Mouse (Mus musculus) ovary, adult 10 weeks (tissue): ENCODE measurements around the gene Pan2. TPM values are rescaled to one million over a fixed set of nuclear protein-coding genes. Genes with fewer than 3 reads are reported as not detected.

Source experiments
- polyA plus RNA-seq: library from polyadenylated mRNA; stranded (reverse); fragments of 350-450 nt; fragmentation: Illumina TruSeq; extraction: RNeasy Lipid Tissue Mini Kit (QIAGEN cat#74804); gene quantifications from one replicate; pipeline ENCODE4 v1.2.3, GENCODE M21; 2014

Pan2 gene
- 7.2 TPM for polyA plus RNA-seq

DNA sequence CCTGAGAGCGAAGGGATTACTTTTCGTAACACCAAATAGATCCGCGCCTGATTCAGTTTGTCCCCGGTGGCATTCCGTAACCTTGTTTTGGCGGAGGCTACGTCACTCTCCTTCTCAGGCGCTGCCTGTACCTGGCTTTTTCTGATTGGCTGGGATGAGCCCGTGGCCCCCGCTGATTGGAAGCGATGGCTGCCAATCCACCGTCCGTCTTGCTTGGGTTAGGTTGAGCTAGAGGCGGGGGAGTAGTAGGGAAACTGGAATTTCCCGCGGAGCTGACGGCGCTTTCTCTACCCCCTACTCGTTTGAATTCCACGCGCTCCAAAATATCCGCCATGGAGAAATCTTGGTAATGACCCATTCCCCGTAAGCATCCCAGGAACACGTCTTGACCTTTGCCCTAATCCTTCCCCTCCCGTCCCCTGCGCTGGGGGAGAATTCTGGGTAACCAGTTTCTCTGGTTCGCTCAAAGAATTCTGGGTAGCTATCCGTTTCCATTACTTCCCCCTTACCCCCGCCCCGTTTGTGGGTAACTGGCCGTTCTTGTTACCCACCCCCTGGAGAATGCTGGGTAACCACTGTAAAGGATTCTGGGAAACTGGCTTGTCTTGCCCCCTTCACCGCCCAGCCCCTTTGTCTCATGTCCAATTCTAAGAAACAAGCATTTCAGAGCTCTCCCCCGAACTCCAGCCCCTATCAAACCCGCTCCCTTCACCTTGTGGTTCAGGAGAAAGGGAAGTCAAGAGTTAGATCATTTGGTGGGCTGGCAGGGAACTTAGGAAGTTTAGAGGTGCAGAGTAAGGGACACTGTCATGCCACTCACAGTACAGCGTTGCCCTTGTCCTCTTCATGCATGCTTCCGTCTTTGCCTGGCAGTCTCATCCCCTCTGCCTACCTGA is at the start of gene Pan2:
Gene Pan2 (plus strand): TSS at position 210 of the 896 bp plus-strand sequence.

DNA sequence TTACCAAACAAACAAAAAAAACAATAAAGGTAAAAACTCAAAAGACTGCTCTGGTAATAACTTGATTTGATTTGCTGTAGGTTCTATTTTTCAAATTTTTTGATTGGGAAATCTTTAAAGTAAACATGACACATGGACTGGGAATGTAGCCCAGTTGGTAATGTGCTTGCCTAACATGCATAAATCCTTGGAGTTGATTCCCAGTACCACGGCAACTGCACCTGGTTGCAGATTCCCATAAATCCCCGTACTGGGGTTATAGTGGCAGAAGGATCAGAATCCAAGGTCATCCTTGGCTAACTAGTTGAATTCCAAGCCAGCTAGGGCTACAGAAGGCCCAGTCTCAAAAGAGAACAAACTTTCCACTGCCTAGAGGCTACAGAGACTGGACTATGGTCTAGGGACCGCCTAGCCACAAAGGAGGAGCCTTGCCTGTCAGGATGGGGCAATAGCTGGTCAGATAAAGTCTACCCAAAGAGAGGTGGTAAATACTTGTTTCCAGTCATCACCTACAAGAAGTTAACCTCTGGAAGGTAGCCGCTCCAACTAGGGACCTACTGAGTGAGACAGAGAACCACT is 49.4 kb upstream of the Pan2 start, which contains the start of gene Apon:
Gene Apon (plus strand): TSS at position 420 of the 579 bp plus-strand sequence.

DNA sequence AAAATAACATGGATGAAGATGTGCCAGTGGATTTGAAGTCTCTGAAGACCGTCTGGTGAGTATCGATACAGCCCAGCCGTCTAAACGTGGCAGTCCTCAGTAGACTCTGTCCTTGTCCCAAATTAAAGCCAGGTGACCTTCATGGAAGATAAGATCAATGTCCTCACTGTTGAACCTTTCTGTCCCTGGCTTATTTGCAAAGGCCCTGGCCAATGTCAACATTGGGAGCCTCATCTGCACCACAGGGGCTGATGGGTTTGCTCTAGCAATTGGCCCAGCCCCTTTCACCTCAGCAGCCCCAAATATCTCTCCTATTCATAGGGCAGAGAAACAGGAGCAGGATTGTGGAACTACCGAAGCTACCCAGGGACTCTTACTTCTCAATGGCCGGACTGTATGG is 34.8 kb upstream of the Pan2 start, which contains the start of gene Apof:
Gene Apof (plus strand): TSS at position 301 of the 400 bp plus-strand sequence.

DNA sequence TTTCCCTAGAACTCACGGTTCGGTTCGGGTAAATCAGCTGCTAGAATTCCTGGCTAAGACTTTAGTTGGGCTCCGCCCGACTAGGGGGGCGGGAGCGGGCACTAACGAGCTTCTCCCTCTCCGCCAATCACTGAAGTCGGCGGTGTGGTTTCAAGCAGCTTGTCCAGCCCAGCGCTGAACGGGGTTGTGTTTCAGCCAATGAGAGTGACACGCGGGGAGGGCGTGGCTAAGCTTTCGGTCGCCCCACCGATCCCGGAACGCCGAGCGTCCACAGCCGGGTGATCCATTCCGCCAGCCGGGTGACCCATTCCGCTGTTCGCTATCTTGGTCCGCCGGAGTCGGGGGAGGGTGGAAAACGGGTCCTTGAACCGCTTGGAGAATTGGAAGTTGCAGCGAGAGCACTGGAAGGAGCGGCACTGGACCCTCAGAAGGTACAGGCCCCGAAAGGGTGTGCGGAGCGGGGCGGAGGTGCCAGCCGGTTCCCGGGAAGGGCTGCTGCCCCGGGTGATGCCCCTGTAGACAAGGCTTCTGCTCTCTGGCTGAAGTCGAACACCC is 32.8 kb upstream of the Pan2 start, which contains the start of gene Stat2:
Gene Stat2 (plus strand): TSS at position 273 of the 555 bp plus-strand sequence.

DNA sequence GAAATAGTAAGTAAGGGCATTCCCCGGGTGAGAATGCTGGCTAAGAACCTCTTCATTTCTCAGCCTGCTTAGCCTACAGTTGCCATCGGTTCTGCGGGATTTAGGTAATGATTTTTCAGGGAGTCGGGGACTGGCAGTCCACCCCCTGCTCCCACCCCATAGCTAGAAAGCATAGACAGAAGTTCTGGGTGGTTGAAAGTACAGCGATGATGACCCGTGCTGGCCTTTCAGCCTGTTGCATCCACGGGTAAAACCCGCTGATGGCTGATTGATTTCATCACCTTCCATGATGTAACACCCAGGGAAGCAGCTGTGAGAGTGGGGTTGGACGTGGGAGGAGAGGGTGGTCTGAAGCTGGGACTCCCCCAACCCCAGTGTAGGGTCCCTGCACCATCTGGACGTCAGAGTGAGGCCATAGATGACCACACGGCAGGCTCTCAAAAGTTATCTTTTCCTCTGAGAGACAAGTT is 4.4 kb upstream of the Pan2 start, which contains the start of gene Il23a:
Gene Il23a (minus strand): TSS at position 51 of the 470 bp plus-strand sequence.

DNA sequence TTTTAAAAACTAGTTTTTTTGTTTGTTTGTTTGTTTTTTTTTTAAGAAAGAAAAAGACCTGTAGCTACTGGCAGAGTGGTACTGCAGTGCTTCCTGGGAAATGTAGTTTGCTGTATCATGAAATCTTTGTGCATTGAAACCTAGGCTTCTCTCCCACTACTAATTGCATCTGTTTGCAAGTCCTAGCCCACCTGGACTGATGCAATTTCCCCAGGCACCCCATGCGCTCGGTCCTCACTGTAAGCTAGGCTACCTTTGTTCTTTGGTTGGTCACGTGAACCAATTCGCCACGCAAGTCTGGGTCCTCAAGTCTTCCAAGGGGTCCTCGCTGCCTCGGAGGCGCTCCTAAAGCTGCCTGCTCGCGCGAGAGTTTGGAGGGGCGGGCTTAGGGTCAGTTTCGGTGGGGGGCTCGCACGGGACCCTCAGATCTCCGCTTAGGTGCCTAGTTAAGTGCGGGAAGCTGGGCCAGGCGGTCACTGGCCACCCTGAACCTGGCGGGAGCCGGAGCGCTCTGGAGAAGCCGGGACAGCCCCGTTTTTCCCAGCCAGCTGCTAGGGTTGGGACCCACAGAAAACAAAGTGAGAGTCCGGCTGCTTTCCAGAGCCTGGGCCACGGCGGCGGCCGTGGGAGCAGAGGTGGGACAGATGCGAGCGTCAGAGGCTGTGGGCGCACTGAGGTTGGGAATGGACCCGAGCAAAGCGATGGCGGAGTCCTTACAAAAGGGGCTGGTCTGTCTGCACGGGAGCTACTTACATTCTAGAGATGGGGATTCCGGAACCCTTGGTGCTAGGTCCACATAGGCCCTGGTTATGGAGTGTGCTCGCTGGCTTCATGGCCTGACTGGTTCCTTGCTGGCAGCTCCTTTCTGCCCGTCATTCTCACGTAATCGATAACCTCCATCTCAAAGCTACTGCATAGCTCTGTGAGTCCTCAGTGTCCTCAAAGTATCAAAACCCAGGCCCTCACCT is 19.3 kb downstream of the Pan2 start, which contains the start of gene Cnpy2:
Gene Cnpy2 (plus strand): TSS at position 319 of the 968 bp plus-strand sequence.

DNA sequence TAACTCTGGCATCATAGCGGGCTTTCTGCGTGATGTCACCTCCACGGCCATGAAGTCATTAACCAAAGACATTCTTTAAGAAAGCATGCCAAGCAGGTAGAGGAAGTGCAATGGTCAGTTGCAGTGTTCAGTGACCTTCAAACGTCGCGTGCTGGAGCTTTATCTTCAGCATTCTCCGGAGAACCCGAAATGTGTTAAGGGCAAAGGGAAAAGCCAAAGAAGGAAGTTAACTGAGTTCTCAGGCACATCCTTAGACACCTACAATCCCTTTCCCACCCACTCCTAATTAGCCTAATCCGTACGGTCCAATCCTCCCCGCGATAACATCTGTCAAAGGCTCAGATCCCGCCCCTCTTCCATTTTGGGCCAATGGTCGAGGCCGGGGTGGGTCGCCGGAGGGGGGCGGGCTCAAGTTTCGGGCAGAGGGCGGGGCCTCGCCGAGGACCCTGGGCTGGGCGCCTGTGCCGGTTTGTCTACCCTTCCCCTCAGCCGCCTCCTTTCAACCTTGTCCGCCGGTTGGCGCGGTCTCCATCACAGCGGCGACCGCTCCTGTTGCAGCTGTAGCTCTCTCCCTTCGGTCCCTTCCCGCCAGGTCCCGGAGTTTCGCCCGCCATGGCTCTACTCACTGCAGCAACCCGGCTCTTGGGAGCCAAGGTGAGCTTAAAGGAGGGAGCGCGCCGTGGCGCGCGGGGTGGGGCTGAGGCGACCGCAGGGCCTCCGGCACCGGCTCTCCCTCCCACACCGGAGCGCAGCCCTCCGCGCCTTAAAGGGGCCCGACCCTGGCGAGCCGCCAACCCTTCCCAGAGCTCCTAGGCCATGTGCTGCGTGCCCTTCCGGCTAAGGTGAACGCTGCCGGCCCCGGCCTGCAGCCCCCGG is 34.4 kb downstream of the Pan2 start, which contains the start of gene Cs:
Gene Cs (plus strand): TSS at position 429 of the 876 bp plus-strand sequence.

DNA sequence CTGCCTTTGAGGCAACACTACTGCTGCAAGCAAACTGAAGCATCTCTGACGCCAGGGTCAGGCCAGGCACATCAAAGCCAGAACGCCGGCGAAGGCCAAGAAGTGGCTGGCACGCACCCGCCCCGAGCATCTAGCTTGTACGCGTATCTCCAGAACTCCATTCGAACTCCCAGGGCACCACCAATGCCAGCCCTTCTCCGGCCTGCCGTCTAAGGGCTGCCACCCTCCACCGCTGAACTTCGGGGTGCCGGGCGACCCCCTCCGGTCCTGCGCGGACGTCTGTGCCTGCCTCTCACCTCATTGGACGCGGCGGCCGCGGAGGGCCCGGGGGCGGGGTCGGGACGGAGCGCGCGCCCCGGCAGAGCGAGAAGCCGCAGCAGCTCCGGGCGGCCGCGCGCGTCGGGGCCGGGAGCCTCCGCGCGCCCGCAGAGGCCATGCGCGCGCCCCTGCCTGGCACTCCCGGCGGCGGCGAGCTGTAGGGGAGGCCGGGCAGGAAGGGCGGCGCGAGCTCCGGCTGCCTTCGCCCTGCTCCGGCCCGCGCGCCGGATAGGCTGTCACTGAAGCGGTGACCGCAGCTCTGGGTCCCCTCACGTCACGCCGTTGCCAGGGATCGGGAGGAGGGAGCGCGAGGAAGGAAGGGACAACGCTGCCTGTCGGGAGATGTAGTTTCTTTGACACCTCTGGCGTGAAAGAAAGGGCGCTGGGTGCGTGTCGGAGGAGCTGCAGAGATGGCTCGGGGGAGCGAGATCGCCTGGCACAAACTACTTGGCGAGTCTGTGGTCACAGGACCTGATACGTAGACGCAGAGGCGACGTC is 65.5 kb downstream of the Pan2 start, which contains the start of gene Coq10a:
Gene Coq10a (minus strand): TSS at position 596 of the 816 bp plus-strand sequence.

Other genes with a start within 250 kb of the Pan2 start
- 754 TPM for gene Ptges3, start 244.4 kb upstream of the Pan2 start, polyA plus RNA-seq
- 436 TPM for gene Atp5b, start 220.1 kb upstream of the Pan2 start, polyA plus RNA-seq
- gene Baz2a, start 211.8 kb upstream of the Pan2 start, polyA plus RNA-seq, result 14.3 TPM
- 28.7 TPM for gene Rbms2, start 123.0 kb upstream of the Pan2 start, polyA plus RNA-seq
- gene Gls2, start 108.9 kb upstream of the Pan2 start, polyA plus RNA-seq, result not detected
- gene Spryd4, start 91.5 kb upstream of the Pan2 start, polyA plus RNA-seq, result 9.3 TPM
- gene Mip, start 77.5 kb upstream of the Pan2 start, polyA plus RNA-seq, result not detected
- gene Timeless, start 71.3 kb upstream of the Pan2 start, polyA plus RNA-seq, result 2.7 TPM
- not detected for gene Apon, start 49.2 kb upstream of the Pan2 start, polyA plus RNA-seq
- 1.00 TPM for gene Apof, start 34.7 kb upstream of the Pan2 start, polyA plus RNA-seq
- gene Stat2, start 32.8 kb upstream of the Pan2 start, polyA plus RNA-seq, result 7.4 TPM
- gene Il23a, start 4.6 kb upstream of the Pan2 start, polyA plus RNA-seq, result not detected
- gene Cnpy2, start 19.1 kb downstream of the Pan2 start, polyA plus RNA-seq, result 55.8 TPM
- gene Cs, start 34.4 kb downstream of the Pan2 start, polyA plus RNA-seq, result 85.3 TPM
- gene Coq10a, start 65.7 kb downstream of the Pan2 start, polyA plus RNA-seq, result 3.9 TPM
- 8.8 TPM for gene Ankrd52, start 73.8 kb downstream of the Pan2 start, polyA plus RNA-seq
- not detected for gene Slc39a5, start 97.9 kb downstream of the Pan2 start, polyA plus RNA-seq
- gene Nabp2, start 108.2 kb downstream of the Pan2 start, polyA plus RNA-seq, result 13.7 TPM
- 10.5 TPM for gene Rnf41, start 108.3 kb downstream of the Pan2 start, polyA plus RNA-seq
- 62.3 TPM for gene Smarcc2, start 155.9 kb downstream of the Pan2 start, polyA plus RNA-seq
- 108 TPM for gene Myl6, start 190.8 kb downstream of the Pan2 start, polyA plus RNA-seq
- not detected for gene Myl6b, start 195.3 kb downstream of the Pan2 start, polyA plus RNA-seq
- gene Esyt1, start 222.5 kb downstream of the Pan2 start, polyA plus RNA-seq, result 6.2 TPM
- 1.3 TPM for gene Zc3h10, start 244.4 kb downstream of the Pan2 start, polyA plus RNA-seq
- gene Rpl41, start 246.0 kb downstream of the Pan2 start, polyA plus RNA-seq, result 14.5 TPM